Mouse (Mus musculus) CD4-positive, CD25-positive, alpha-beta regulatory T cell (primary cell): ENCODE measurements around the gene Zfp770. TPM values are rescaled to one million over a fixed set of nuclear protein-coding genes. Genes with fewer than 3 reads are reported as not detected.

Experiments
- polyA plus RNA-seq: library from polyadenylated mRNA; unstranded; fragments of 100-300 nt; shearing (Covaris generic); gene quantifications from one replicate; pipeline ENCODE4 v1.2.1, GENCODE M21; 2017

The Zfp770 gene
- polyA plus RNA-seq = 3.6 TPM

GRCm38 (mm10) chr2:114200932-114201559 is at the start of gene Zfp770:
Zfp770 (minus strand) TSS chr2:114201469.

GRCm38 (mm10) chr2:114186924-114187323 is 14.3 kb downstream of the Zfp770 start, which contains the start of gene Aqr:
Aqr (minus strand) TSS chr2:114187024.

Other genes with a start within 250 kb of the Zfp770 start
- not detected for gene Gjd2, start 187.8 kb downstream of the Zfp770 start, polyA plus RNA-seq
- gene Actc1, start 147.9 kb downstream of the Zfp770 start, polyA plus RNA-seq = not detected
- 76.6 TPM for gene Aqr, start 14.4 kb downstream of the Zfp770 start, polyA plus RNA-seq